Mouse (Mus musculus) lung, embryonic 15.5 days (tissue): ENCODE measurements at regions not wholly inside any gene's neighbourhood (a gene's known extent, or its start where the extent isn't known, plus 50 kb on each side); places are given as distances from the start of the nearest gene placed in this dataset.
A peak's percentile ranks its signal among the peaks of the same experiment; 100 is the strongest.

Experiments used
- ATAC-seq: fragments of 200-750 bp; cut with Nextera tagmentation; 2 replicates; pipeline ENCODE4 v1.8.0; 2017; ENCODE audit warnings: moderate number of reproducible peaks, borderline replicate concordance; ENCODE audit not compliant: low FRiP score, low TSS enrichment; ENCODE audit errors: extremely low read depth
- H3K27ac ChIP-seq: fragments of 300-500 bp; sonication (generic); 2 replicates; pipeline ENCODE4 v1.5.1; 2015; ENCODE audit warnings: moderate library complexity, mild to moderate bottlenecking, inconsistent platforms
- H3K27me3 ChIP-seq: fragments of 300-500 bp; sonication (generic); 2 replicates; pipeline ENCODE4 v1.6.1; 2015; ENCODE audit warnings: inconsistent platforms
- H3K36me3 ChIP-seq: fragments of 300-500 bp; sonication (generic); 2 replicates; pipeline ENCODE4 v1.6.1; 2015; ENCODE audit warnings: inconsistent platforms
- H3K4me1 ChIP-seq: fragments of 300-500 bp; sonication (generic); 2 replicates; pipeline ENCODE4 v1.6.1; 2015; ENCODE audit warnings: inconsistent platforms
- H3K4me2 ChIP-seq: fragments of 300-500 bp; sonication (generic); 2 replicates; pipeline ENCODE4 v1.6.1; 2015; ENCODE audit warnings: inconsistent platforms, mild to moderate bottlenecking, moderate library complexity
- H3K4me3 ChIP-seq: fragments of 300-500 bp; sonication (generic); 2 replicates; pipeline ENCODE4 v1.5.1; 2015; ENCODE audit warnings: mild to moderate bottlenecking, inconsistent platforms
- H3K9ac ChIP-seq: fragments of 300-500 bp; sonication (generic); 2 replicates; pipeline ENCODE4 v1.6.1; 2015; ENCODE audit warnings: inconsistent platforms
- H3K9me3 ChIP-seq: fragments of 300-500 bp; sonication (generic); 2 replicates; pipeline ENCODE4 v1.6.1; 2016; ENCODE audit warnings: inconsistent platforms
- WGBS: fragments of 180-500 bp; shearing (Covaris S2); methylation state at CpG from one replicate; pipeline ENCODE4 v1.1.7; 2015; 5-methylcytosine and 5-hydroxymethylcytosine counted together

DNA sequence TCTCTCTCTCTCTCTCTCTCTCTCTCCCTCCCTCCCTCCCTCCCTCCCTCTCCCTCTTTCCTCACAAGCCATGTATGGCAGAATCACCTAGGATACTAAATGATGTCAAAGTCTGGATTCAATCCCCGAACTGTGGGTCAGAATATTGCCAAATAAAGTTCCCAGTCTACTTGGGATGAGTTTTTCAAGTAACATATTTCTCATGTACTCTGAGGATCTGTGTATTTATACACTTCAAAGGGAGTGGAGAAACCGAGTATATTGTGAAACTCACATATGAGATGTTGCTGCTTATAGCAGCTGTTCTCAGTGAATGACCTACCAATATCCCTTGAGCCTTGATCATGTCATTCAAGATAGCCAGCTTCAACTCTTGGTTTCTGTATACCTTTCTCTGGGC, 151.7 kb upstream of the Gorab start:
- 41% methylated on average over 2 of the region's 2 CpGs for WGBS
- Histone ChIP-seq H3K9ac (no peak overlapping the region), H3K4me2 (no peak overlapping the region), H3K27ac (no peak overlapping the region), H3K4me3 (no peak overlapping the region), H3K9me3 (no peaks in the 10 kb centered on the region), H3K27me3 (no peaks in the 10 kb centered on the region), H3K4me1 (peaks cover 6% of the 10 kb centered on the region; the same call in 1 of the 2 replicates), H3K36me3 (no peaks in the 10 kb centered on the region)
- ATAC-seq = no peak

DNA sequence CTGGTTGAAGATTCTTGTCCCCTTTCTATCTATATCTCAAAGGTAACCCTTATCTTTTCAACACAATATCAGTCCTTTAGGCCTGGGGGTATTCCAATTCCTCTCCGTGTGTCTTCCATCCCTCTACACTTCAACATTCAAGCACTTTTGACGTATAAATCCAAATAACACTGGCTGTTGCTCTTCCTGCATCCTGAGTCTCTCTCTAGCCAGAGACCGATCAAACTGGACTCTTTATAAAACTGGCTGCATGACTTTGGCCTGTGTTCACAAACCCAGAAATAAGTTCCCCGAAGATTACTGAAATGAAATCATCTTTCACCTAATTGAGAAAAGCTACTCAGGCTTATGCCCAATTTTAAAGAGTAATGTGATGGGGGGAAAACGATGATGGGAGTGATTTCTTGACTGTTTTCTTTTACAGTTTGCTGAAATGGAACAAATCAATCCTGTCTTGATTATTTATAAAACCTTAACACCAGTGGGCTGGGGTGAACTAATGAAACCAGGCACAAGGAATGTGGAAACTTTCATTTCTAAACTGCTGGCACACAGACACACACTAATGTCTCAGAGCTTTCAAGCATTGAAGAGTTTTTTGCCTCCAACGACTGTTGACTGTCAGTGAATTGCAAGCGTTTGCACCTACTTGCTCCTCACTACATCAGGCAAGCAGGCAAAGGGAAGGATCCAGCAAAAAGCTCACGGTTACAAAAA, 135.5 kb upstream of the Gorab start:
- Histone ChIP-seq H3K27me3 (no peaks in the 10 kb centered on the region), H3K36me3 (no peaks in the 10 kb centered on the region), H3K4me1 (no peaks in the 10 kb centered on the region), H3K9me3 (no peaks in the 10 kb centered on the region), H3K4me3 (no peak overlapping the region), H3K9ac (no peak overlapping the region), H3K4me2 (no peak overlapping the region), H3K27ac (0 out of 2 replicates have a peak overlapping the region, but pooled peaks have one; percentile 5)
- peak; percentile 84 for ATAC-seq
- WGBS = 39% methylated on average over 8 of the region's 8 CpGs

DNA sequence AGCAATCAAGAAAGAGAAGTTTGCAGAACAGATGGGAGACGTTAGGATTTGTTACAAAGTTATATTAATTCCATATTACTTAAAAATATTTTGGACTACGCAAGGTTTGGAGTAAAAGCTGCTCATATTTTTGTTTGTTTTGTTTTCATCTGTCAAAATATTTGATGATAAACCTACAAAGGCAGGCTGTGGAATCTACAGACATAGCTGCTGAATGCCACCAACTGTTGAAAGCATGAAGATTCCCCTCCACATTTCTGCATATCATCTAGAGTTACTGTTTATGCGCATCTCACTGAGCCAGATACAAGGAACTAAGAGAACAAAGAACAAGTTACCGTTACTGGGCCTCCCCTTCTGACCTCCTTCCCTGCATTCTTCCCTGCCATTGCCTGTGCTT, 127.1 kb upstream of the Gorab start:
- no peak overlapping the region for H3K9ac ChIP-seq
- 67% methylated on average over 4 of the region's 4 CpGs for WGBS
- H3K4me3 ChIP-seq = no peak overlapping the region
- ATAC-seq = no peak
- no peaks in the 10 kb centered on the region for H3K27me3 ChIP-seq
- H3K27ac ChIP-seq = no peak overlapping the region
- H3K36me3 ChIP-seq = no peaks in the 10 kb centered on the region
- no peaks in the 10 kb centered on the region for H3K4me1 ChIP-seq
- H3K9me3 ChIP-seq = no peaks in the 10 kb centered on the region
- H3K4me2 ChIP-seq = no peak overlapping the region

DNA sequence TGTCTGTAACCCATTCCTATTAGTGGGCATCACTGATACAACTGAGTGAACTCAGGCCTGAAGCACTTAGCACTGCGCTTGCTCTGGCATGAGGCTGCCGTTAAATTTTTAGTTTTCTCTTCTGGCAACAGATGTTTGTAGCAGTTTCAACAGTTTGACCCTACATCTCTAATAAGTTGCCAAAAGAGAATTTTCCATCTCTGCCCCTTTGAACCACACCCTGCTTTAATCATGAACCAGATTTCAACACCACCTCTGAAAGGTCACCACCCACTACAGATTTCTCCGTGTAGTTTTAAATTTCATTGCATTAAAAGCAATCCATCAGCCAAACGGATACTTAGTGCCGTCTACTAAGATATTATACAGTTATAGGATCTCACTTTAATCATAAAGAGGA, 114.5 kb upstream of the Gorab start:
- H3K9ac ChIP-seq = no peak overlapping the region
- WGBS = 43% methylated on average over 5 of the region's 5 CpGs
- H3K9me3 ChIP-seq = no peaks in the 10 kb centered on the region
- H3K36me3 ChIP-seq = no peaks in the 10 kb centered on the region
- H3K4me3 ChIP-seq = no peak overlapping the region
- H3K4me1 ChIP-seq = no peaks in the 10 kb centered on the region
- ATAC-seq = no peak
- no peak overlapping the region for H3K4me2 ChIP-seq
- no peak overlapping the region for H3K27ac ChIP-seq
- no peaks in the 10 kb centered on the region for H3K27me3 ChIP-seq

DNA sequence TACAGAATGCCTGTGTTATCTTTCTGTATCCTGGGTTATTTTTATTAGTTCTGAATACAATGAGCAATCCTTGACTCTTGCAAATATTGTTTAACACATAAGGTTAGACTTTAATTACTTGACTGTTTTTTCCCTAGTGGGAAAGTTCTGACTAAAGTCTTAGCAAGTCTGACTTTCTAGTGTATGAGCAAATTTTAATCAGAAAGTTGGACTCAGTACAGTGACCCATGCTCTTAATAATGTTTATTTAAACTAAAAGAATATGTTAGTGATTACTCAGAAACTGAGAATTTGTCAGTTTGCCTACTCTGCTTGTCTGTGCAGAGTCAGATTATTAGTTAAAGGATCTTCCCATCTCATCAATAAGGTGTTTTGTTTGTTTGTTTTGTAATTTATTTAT, 109.4 kb upstream of the Gorab start:
- Histone ChIP-seq H3K4me2 (no peak overlapping the region), H3K27ac (no peak overlapping the region), H3K36me3 (no peaks in the 10 kb centered on the region), H3K4me3 (no peak overlapping the region), H3K27me3 (no peaks in the 10 kb centered on the region), H3K9ac (no peak overlapping the region), H3K9me3 (no peaks in the 10 kb centered on the region), H3K4me1 (no peaks in the 10 kb centered on the region)
- no peak for ATAC-seq

DNA sequence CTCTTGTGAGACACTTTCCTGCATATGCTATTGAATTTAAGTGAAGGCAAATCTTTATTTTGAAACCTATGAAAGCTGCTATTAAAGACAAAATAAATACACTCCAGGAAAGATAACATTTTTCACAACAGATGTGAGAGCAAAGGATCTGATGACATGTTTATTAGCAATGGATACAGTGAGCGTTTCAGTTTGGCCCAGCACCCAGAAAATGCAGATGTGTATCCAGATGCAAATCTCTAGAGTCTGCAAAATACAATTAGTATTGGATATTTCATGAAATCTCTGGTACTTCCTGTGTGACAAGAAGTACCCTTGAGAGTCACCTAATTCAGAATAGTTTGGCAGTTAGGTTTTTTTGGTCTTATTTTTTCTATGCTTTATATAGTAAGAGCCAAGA, 108.5 kb upstream of the Gorab start:
- Histone ChIP-seq H3K4me1 (no peaks in the 10 kb centered on the region), H3K36me3 (no peaks in the 10 kb centered on the region), H3K9ac (no peak overlapping the region), H3K27me3 (no peaks in the 10 kb centered on the region), H3K27ac (no peak overlapping the region), H3K9me3 (no peaks in the 10 kb centered on the region), H3K4me2 (no peak overlapping the region), H3K4me3 (no peak overlapping the region)
- no peak for ATAC-seq
- WGBS = 29% methylated on average over 1 of the region's 1 CpGs

DNA sequence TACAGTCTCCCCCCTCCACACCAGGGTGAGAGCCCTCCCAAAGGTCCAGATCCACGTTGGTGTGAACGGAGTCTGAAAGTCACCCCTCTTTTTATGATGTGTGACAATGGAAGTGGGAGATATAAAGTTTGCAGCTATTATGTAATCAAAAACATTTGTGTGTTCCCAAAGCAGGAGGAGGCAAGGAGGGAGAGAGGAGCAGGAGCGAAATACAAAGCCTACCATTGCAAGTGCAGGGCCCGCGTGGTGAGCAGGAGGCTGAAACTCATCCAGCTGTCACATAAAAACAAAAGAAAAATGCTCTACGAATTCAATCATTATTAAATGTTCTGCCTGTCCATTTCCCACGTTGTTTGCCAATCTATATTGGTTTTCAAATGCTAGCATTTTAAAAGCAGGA, 101.6 kb upstream of the Gorab start:
- H3K4me1 ChIP-seq = no peaks in the 10 kb centered on the region
- H3K36me3 ChIP-seq = no peaks in the 10 kb centered on the region
- H3K9ac ChIP-seq = no peak overlapping the region
- 65% methylated on average over 7 of the region's 7 CpGs for WGBS
- ATAC-seq = no peak
- no peaks in the 10 kb centered on the region for H3K9me3 ChIP-seq
- no peak overlapping the region for H3K4me3 ChIP-seq
- H3K27ac ChIP-seq = no peak overlapping the region
- H3K27me3 ChIP-seq = no peaks in the 10 kb centered on the region
- no peak overlapping the region for H3K4me2 ChIP-seq

DNA sequence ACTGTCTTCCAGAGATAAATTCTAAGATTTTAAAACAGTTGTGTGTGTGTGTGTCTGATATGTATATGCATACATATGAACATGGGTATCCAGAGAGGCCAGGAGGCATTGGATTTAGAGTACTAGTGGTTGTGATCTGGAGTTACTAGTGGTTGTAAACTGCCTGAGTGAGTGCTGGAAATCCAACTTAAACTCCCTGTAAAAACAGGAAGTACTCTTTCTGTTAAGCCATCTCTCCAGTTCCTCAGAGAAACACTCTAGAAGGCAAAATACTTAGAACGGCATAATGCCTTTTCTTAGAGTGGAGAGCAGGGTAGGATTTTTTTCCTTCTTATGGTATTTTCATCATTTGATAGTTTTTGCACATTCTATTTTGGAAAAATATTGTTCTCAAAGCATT, 99.1 kb upstream of the Gorab start:
- no peaks in the 10 kb centered on the region for H3K36me3 ChIP-seq
- no peak overlapping the region for H3K9ac ChIP-seq
- no peaks in the 10 kb centered on the region for H3K4me1 ChIP-seq
- no peaks in the 10 kb centered on the region for H3K9me3 ChIP-seq
- no peak overlapping the region for H3K4me2 ChIP-seq
- ATAC-seq = no peak
- 78% methylated on average over 1 of the region's 1 CpGs for WGBS
- no peaks in the 10 kb centered on the region for H3K27me3 ChIP-seq
- no peak overlapping the region for H3K4me3 ChIP-seq
- H3K27ac ChIP-seq = no peak overlapping the region

DNA sequence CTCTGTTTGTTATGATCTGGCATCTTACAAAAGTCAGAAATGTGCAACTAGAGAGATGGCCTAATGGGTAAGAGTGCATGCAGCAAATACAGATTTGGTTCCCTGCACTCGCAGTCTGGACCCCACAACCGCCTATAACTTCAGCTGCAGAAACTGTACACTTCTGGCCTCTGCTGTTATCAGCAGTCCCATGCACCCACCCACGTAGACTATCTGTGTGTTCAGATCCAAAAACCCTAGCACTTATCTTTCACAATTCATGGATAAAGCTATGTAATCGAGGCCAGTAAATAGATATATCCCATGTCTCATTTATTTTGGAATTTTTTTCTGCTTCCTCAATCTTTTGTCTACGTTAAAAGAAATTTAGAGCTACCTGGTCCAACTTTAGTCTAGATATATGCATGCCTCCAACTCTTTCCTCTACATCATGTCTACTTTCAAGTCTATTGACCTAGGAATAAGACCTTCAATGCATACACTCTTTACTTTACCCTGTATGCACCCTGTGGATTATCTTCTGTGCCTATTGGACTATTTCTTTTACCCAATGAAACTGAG, 95.0 kb upstream of the Gorab start:
- Histone ChIP-seq H3K9ac (no peak overlapping the region), H3K27me3 (no peaks in the 10 kb centered on the region), H3K27ac (no peak overlapping the region), H3K9me3 (no peaks in the 10 kb centered on the region), H3K4me3 (no peak overlapping the region), H3K36me3 (no peaks in the 10 kb centered on the region), H3K4me2 (no peak overlapping the region), H3K4me1 (no peaks in the 10 kb centered on the region)
- WGBS = 67% methylated on average over 5 of the region's 5 CpGs
- no peak for ATAC-seq

DNA sequence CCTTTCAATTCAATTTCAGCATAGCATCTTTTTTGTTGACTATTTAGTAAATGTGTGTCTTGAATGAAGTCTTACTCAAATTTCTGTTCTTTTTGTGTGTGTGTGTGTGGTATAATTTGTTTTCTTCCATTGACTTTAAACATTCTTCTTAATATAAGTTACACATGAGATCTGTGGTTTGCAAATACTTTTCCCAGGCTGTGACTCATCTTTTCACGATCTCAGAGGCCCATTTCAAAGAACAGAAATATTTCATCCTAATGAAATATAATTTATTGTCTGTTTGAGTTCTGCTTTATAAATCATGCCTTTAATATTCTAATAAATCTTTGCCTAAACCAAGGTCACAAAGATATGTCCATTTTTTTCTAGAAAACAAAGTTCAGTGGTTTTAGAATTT, 92.9 kb upstream of the Gorab start:
- H3K36me3 ChIP-seq = no peaks in the 10 kb centered on the region
- no peaks in the 10 kb centered on the region for H3K27me3 ChIP-seq
- no peak overlapping the region for H3K9ac ChIP-seq
- no peak overlapping the region for H3K4me2 ChIP-seq
- no peak for ATAC-seq
- H3K27ac ChIP-seq = no peak overlapping the region
- no peaks in the 10 kb centered on the region for H3K4me1 ChIP-seq
- no peak overlapping the region for H3K4me3 ChIP-seq
- H3K9me3 ChIP-seq = no peaks in the 10 kb centered on the region
- WGBS = 63% methylated on average over 1 of the region's 1 CpGs

DNA sequence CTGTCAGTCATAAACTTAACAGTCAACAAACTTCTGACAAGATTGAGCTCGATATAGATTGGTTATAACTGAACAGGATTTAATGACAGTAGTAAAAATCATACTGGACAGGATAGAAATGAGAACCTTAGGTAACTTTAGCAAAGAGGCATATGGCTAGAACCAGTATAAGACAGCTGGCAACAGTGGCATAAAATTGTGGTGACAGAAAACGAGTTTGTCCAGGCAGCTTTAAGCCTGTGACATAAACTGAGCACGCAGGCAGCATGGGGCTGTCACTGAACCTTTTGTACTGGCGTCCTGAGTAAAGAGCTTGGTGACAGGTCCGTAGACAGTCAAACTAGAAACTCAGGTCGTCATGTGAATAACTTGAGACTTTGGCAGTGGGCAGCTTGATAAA, 85.1 kb upstream of the Gorab start:
- Histone ChIP-seq H3K4me2 (no peak overlapping the region), H3K4me1 (no peaks in the 10 kb centered on the region), H3K27me3 (no peaks in the 10 kb centered on the region), H3K4me3 (no peak overlapping the region), H3K36me3 (no peaks in the 10 kb centered on the region), H3K9me3 (no peaks in the 10 kb centered on the region), H3K9ac (no peak overlapping the region), H3K27ac (no peak overlapping the region)
- WGBS = 51% methylated on average over 6 of the region's 6 CpGs
- no peak for ATAC-seq

DNA sequence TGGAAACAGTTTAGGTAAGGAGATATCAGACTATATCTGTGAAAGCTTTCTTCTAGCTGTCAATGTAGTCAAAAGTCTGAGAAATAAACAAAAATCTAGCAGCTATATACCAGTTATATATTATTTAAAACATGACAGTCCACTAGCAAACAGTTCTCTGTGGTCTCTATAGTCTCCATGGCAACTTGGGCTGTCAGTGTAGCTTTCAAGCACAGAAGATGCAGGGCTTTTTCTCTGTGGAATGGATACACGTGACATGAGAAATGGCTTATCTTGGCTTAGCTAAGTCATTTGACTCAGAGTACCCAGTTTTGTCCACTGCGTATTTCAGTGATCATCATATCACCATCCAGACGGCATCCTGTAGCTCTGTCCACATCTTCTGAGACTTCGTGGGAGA, 84.6 kb upstream of the Gorab start:
- H3K9ac ChIP-seq = no peak overlapping the region
- H3K9me3 ChIP-seq = no peaks in the 10 kb centered on the region
- 68% methylated on average over 4 of the region's 4 CpGs for WGBS
- H3K27ac ChIP-seq = no peak overlapping the region
- ATAC-seq = no peak
- H3K4me2 ChIP-seq = no peak overlapping the region
- H3K4me1 ChIP-seq = no peaks in the 10 kb centered on the region
- H3K36me3 ChIP-seq = no peaks in the 10 kb centered on the region
- H3K27me3 ChIP-seq = no peaks in the 10 kb centered on the region
- H3K4me3 ChIP-seq = no peak overlapping the region

DNA sequence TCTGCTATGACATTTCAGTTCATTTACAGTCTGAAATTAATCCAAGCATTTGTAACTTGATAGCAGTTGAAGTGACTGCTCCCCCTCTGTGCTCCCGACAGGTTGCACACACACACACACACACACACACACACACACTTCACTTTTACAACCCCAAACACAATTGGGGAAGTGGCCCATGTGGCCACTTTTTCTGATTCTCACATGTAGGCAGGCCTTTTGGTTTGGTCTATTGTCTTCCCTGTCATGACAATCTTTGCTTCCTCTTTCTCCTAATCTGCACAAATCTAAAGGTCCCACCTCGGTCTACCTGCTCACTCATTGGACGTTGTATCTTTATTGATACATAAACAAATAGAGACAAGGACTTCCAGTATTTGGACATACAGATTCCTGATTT, 79.6 kb upstream of the Gorab start:
- no peak overlapping the region for H3K27ac ChIP-seq
- ATAC-seq = no peak
- no peak overlapping the region for H3K9ac ChIP-seq
- no peaks in the 10 kb centered on the region for H3K27me3 ChIP-seq
- H3K4me1 ChIP-seq = no peaks in the 10 kb centered on the region
- no peaks in the 10 kb centered on the region for H3K9me3 ChIP-seq
- H3K36me3 ChIP-seq = no peaks in the 10 kb centered on the region
- H3K4me3 ChIP-seq = no peak overlapping the region
- 71% methylated on average over 3 of the region's 3 CpGs for WGBS
- H3K4me2 ChIP-seq = no peak overlapping the region
